Mouse (Mus musculus): ENCODE measurements around the gene Klrb1f. TPM values are rescaled to one million over a fixed set of nuclear protein-coding genes. Genes with fewer than 3 reads are reported as not detected.
"Not testable (repeated sequence)": the region's sequence is repeated elsewhere in the genome, so short reads cannot be mapped to it uniquely, and the experiment has no call there.

Klrb1f gene
- polyA plus RNA-seq, 1 experiment from 2014 or later, result 0.51 TPM

GRCm38 (mm10) chr6:129049596-129050251 is 4.0 kb downstream of the Klrb1f start:
- Histone ChIP-seq H3K27ac (no peak overlapping the region), H3K9me3 (no peaks in the 10 kb centered on the region), H3K4me3 (peak overlapping the region; percentile 18), H3K36me3 (no peaks in the 10 kb centered on the region), H3K9ac (no peak overlapping the region), H3K27me3 (no peaks in the 10 kb centered on the region), H3K4me1 (peaks cover 8% of the 10 kb centered on the region; the same call in 1 of the 2 replicates), H3K4me2 (peak overlapping the region; percentile 37)
- ATAC-seq (ENCODE audit: borderline replicate concordance, extremely low read depth, low FRiP score, low TSS enrichment), result no peak
- WGBS, result 10% methylated on average over 8 of the region's 8 CpGs

- Histone ChIP-seq H3K36me3 (no peaks in the 10 kb centered on the region), H3K4me1 (peaks cover 8% of the 10 kb centered on the region; the same call in 1 of the 2 replicates), H3K27me3 (no peaks in the 10 kb centered on the region), H3K9me3 (no peaks in the 10 kb centered on the region), H3K9ac (no peak overlapping the region), H3K4me3 (no peak overlapping the region), H3K27ac (no peak overlapping the region), H3K4me2 (no peak overlapping the region)
- 69% methylated on average over 3 of the region's 3 CpGs for WGBS
- no peak for ATAC-seq (ENCODE audit: borderline replicate concordance, extremely low read depth, low FRiP score, low TSS enrichment)
These were observed 5.4 kb downstream of the Klrb1f start for GRCm38 (mm10) chr6:129051086-129051485.

GRCm38 (mm10) chr6:129051731-129052130 is 6.0 kb downstream of the Klrb1f start:
- H3K36me3 ChIP-seq, result no peaks in the 10 kb centered on the region
- WGBS, result 77% methylated on average over 5 of the region's 5 CpGs
- ATAC-seq (ENCODE audit: borderline replicate concordance, extremely low read depth, low FRiP score, low TSS enrichment), result no peak

GRCm38 (mm10) chr6:129056237-129056636 is 10.5 kb downstream of the Klrb1f start:
- Histone ChIP-seq H3K9ac (no peak overlapping the region), H3K4me1 (no peaks in the 10 kb centered on the region), H3K27me3 (no peaks in the 10 kb centered on the region), H3K36me3 (no peaks in the 10 kb centered on the region), H3K4me3 (no peak overlapping the region), H3K4me2 (no peak overlapping the region), H3K9me3 (no peaks in the 10 kb centered on the region), H3K27ac (peak overlapping the region; percentile 33)
- 37% methylated on average over 3 of the region's 3 CpGs for WGBS
- ATAC-seq (ENCODE audit: borderline replicate concordance, extremely low read depth, low FRiP score, low TSS enrichment), result peak; percentile 95

More at GRCm38 (mm10) chr6:129051731-129052130, 6.0 kb downstream of the Klrb1f start:
- Histone ChIP-seq H3K4me1 (peaks cover 8% of the 10 kb centered on the region; the same call in 1 of the 2 replicates), H3K9ac (no peak overlapping the region), H3K4me2 (no peak overlapping the region), H3K27me3 (no peaks in the 10 kb centered on the region), H3K4me3 (no peak overlapping the region), H3K27ac (no peak overlapping the region), H3K9me3 (no peaks in the 10 kb centered on the region)

- Histone ChIP-seq H3K9ac (no peak overlapping the region), H3K27ac (no peak overlapping the region), H3K9me3 (no peaks in the 10 kb centered on the region), H3K4me2 (no peak overlapping the region), H3K4me3 (no peak overlapping the region), H3K4me1 (no peaks in the 10 kb centered on the region), H3K36me3 (no peaks in the 10 kb centered on the region), H3K27me3 (no peaks in the 10 kb centered on the region)
- ATAC-seq (ENCODE audit: borderline replicate concordance, extremely low read depth, low FRiP score, low TSS enrichment), result no peak
These were observed 12.3 kb downstream of the Klrb1f start for GRCm38 (mm10) chr6:129058013-129058412.

GRCm38 (mm10) chr6:129065407-129065806 is 19.7 kb downstream of the Klrb1f start:
- no peak overlapping the region for H3K27ac ChIP-seq

GRCm38 (mm10) chr6:129065857-129066256 is 20.2 kb downstream of the Klrb1f start:
- Histone ChIP-seq H3K9me3 (no peaks in the 10 kb centered on the region), H3K9ac (no peak overlapping the region), H3K4me1 (no peaks in the 10 kb centered on the region), H3K4me2 (no peak overlapping the region), H3K27me3 (no peaks in the 10 kb centered on the region), H3K36me3 (no peaks in the 10 kb centered on the region), H3K27ac (no peak overlapping the region), H3K4me3 (no peak overlapping the region)
- 81% methylated on average over 3 of the region's 3 CpGs for WGBS
- no peak for ATAC-seq (ENCODE audit: borderline replicate concordance, extremely low read depth, low FRiP score, low TSS enrichment)

More at GRCm38 (mm10) chr6:129065407-129065806, 19.7 kb downstream of the Klrb1f start:
- Histone ChIP-seq H3K9ac (no peak overlapping the region), H3K9me3 (no peaks in the 10 kb centered on the region), H3K27me3 (no peaks in the 10 kb centered on the region), H3K4me1 (no peaks in the 10 kb centered on the region), H3K4me3 (no peak overlapping the region), H3K36me3 (no peaks in the 10 kb centered on the region), H3K4me2 (no peak overlapping the region)
- 66% methylated on average over 3 of the region's 3 CpGs for WGBS
- no peak for ATAC-seq (ENCODE audit: borderline replicate concordance, extremely low read depth, low FRiP score, low TSS enrichment)

GRCm38 (mm10) chr6:129066530-129066929 is 20.8 kb downstream of the Klrb1f start:
- Histone ChIP-seq H3K4me2 (no peak overlapping the region), H3K4me1 (no peaks in the 10 kb centered on the region), H3K27ac (no peak overlapping the region), H3K9me3 (0 out of 2 replicates have a peak, but pooled peaks cover 3% of the 10 kb centered on the region), H3K4me3 (no peak overlapping the region), H3K27me3 (no peaks in the 10 kb centered on the region), H3K36me3 (no peaks in the 10 kb centered on the region), H3K9ac (no peak overlapping the region)
- no peak for ATAC-seq (ENCODE audit: borderline replicate concordance, extremely low read depth, low FRiP score, low TSS enrichment)

GRCm38 (mm10) chr6:129066986-129067385 is 21.3 kb downstream of the Klrb1f start:
- ATAC-seq (ENCODE audit: borderline replicate concordance, extremely low read depth, low FRiP score, low TSS enrichment), result peak; percentile 42
- H3K27ac ChIP-seq, result no peak overlapping the region
- 41% methylated on average over 1 of the region's 1 CpGs for WGBS
- no peak overlapping the region for H3K4me3 ChIP-seq
- H3K27me3 ChIP-seq, result no peaks in the 10 kb centered on the region
- 0 out of 2 replicates have a peak, but pooled peaks cover 3% of the 10 kb centered on the region for H3K9me3 ChIP-seq
- H3K4me2 ChIP-seq, result no peak overlapping the region
- no peak overlapping the region for H3K9ac ChIP-seq
- no peaks in the 10 kb centered on the region for H3K36me3 ChIP-seq
- H3K4me1 ChIP-seq, result no peaks in the 10 kb centered on the region

GRCm38 (mm10) chr6:129085098-129085497 is 39.4 kb downstream of the Klrb1f start:
- no peaks in the 10 kb centered on the region for H3K9me3 ChIP-seq
- WGBS, result 87% methylated on average over 6 of the region's 6 CpGs
- ATAC-seq (ENCODE audit: borderline replicate concordance, extremely low read depth, low FRiP score, low TSS enrichment), result no peak
- no peaks in the 10 kb centered on the region for H3K36me3 ChIP-seq
- H3K4me2 ChIP-seq, result no peak overlapping the region
- no peak overlapping the region for H3K9ac ChIP-seq
- H3K27ac ChIP-seq, result no peak overlapping the region
- H3K27me3 ChIP-seq, result no peaks in the 10 kb centered on the region
- H3K4me1 ChIP-seq, result no peaks in the 10 kb centered on the region
- no peak overlapping the region for H3K4me3 ChIP-seq

GRCm38 (mm10) chr6:129086031-129086430 is 40.3 kb downstream of the Klrb1f start:
- H3K4me2 ChIP-seq; H3K4me1 ChIP-seq; H3K9me3 ChIP-seq; H3K27ac ChIP-seq; H3K36me3 ChIP-seq; H3K27me3 ChIP-seq; ATAC-seq (ENCODE audit: borderline replicate concordance, extremely low read depth, low FRiP score, low TSS enrichment); H3K9ac ChIP-seq; H3K4me3 ChIP-seq: not testable (repeated sequence)
- WGBS, result 81% methylated on average over 2 of the region's 2 CpGs

- H3K4me1 ChIP-seq, result no peaks in the 10 kb centered on the region
- no peaks in the 10 kb centered on the region for H3K36me3 ChIP-seq
- ATAC-seq (ENCODE audit: borderline replicate concordance, extremely low read depth, low FRiP score, low TSS enrichment), result no peak
- no peak overlapping the region for H3K27ac ChIP-seq
- no peaks in the 10 kb centered on the region for H3K9me3 ChIP-seq
- WGBS, result 86% methylated on average over 1 of the region's 1 CpGs
- H3K9ac ChIP-seq, result no peak overlapping the region
- H3K4me3 ChIP-seq, result no peak overlapping the region
- no peak overlapping the region for H3K4me2 ChIP-seq
- H3K27me3 ChIP-seq, result no peaks in the 10 kb centered on the region
These were observed 42.5 kb downstream of the Klrb1f start for GRCm38 (mm10) chr6:129088161-129088560.

Measured in lung, embryonic 15.5 days (tissue).